Mouse (Mus musculus): Measurements from ENCODE around the gene Gas7.

Gas7 gene

DNA sequence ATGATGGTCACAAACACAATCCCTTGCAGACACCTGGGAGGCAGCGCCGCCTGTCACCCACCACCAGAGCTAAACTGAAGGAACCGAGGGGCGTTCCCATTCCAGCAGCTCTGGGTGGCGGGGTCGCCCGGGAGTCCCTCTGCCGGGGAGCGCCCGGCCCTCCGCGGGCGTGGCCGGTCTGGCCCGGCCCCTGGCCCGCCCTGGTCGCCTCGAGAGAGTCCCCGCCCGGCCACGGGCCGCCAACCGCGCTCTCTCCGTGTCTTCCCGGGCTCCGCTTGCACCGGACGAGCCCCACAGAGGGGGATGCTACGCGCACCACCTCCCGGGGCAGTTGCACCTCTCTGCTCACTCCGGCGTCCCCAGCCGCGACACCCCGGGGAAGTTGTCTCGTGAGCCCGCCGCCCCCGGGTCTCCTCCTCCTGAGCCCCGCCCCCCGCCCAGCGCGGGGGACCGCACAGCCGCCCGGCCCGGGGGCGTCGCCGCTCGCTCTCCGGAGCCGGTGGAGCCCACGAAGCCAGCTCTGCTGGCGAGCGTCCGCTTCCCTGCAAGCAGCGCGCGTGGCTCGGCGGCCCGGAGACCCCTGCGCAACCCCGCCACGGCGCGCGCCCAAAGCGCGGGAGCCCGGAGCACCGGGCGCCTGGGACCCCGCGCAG, at the start of gene Gas7:
TSS of gene Gas7 (plus strand) at position 564 of the 653 bp plus-strand sequence.
- in situ Hi-C loops (cut with MboI; ENCODE audit: low sequenced_read_pairs) = no loop called here

GRCm38 (mm10) chr11:67414346-67414940, 40.8 kb upstream of the Gas7 start:
- in situ Hi-C loops (cut with MboI; ENCODE audit: low sequenced_read_pairs) = no loop called here

- in situ Hi-C loops (cut with MboI; ENCODE audit: low sequenced_read_pairs) = no loop called here
Observed at GRCm38 (mm10) chr11:67423575-67423974, 31.7 kb upstream of the Gas7 start.

GRCm38 (mm10) chr11:67428196-67428595, 27.0 kb upstream of the Gas7 start:
- in situ Hi-C loops (cut with MboI; ENCODE audit: low sequenced_read_pairs) = no loop called here

GRCm38 (mm10) chr11:67429836-67430235, 25.4 kb upstream of the Gas7 start:
- in situ Hi-C loops (cut with MboI; ENCODE audit: low sequenced_read_pairs) = no loop called here

DNA sequence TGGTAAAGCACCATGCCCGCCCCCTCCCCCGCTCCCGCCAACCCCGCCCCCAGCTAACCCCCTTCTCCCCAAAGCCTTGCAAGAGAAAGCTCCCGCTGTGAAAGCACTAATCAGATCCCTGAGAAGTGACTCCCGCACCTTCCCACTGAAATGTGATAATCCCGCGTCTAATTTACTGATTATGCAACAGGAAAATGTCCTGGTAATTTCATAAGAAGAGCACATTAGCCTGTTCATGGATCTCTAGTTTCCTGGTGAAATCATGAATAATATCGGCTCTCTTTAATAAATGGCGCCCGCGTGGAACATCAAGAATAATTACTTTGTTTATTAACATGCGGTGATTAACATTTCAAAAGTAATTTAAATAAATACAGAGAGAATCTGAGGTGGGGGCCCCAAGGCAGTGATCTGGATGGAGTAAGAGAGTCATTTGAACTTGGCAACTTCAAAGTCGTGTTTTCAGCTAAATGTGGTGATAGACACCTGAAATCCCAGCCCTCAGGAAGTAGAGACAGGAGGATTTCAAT, 24.1 kb upstream of the Gas7 start:
- in situ Hi-C loops (cut with MboI; ENCODE audit: low sequenced_read_pairs) = no loop called here

DNA sequence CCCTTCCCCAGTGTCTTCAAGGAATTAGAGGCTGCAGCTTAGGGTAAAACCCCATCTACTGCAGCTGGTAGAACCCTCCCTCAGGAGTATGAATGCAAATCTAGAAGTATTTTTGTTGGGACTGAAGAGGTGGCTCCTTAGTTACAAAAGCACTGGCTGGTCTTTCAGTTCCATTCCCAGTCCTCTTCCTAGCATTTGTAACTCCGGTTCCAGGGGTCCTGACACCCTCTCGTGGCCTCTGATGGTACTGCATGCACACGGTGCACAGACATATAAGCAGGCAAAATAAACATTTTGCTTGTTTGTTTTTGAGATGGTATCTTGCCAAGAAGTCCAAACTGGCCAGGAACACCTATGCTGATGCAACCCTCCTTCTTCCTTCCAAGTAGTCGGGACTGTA, 23.4 kb upstream of the Gas7 start:
- in situ Hi-C loops (cut with MboI; ENCODE audit: low sequenced_read_pairs) = no loop called here

DNA sequence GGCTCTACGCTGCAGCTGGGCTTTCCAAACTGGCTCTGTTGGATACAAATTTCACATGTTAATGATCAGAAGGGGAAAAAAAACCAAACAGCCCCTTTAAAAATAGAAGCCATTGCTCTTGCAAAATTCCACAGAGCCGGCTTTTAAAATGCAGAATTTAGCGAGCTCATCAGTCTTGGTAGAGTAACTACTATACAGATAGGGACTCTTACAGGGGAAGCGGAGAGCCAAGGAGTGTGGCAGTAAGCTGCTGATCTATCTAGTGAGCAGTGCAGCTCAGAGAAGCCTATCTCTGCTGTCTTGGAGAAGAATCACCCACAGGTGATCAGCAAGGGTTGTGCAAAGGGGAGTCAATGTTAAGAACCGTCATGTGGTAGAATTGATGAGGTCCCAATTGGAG, 21.5 kb upstream of the Gas7 start:
- in situ Hi-C loops (cut with MboI; ENCODE audit: low sequenced_read_pairs) = no loop called here

DNA sequence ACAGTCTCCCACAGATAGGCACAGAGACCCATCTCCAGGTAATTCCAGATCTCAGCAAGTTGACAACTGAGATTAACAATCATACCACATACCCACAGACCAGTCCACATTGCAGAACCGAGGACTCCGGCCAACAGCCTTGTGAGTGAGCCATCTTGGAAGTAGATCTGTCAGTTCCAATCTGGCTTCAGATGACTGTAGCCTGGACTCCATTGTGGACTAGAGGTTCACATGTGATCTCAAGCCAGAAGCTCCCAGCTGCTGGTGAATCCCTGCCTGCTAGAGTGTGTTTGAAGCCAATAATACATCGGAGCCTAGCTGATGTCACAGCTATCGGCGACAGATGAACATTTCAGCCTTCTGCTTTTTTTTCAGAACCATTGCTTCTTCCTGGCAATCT, 16.5 kb upstream of the Gas7 start:
- in situ Hi-C loops (cut with MboI; ENCODE audit: low sequenced_read_pairs) = no loop called here

- in situ Hi-C loops (cut with MboI; ENCODE audit: low sequenced_read_pairs) = no loop called here
Observed at GRCm38 (mm10) chr11:67445058-67445825, 10.0 kb upstream of the Gas7 start.

DNA sequence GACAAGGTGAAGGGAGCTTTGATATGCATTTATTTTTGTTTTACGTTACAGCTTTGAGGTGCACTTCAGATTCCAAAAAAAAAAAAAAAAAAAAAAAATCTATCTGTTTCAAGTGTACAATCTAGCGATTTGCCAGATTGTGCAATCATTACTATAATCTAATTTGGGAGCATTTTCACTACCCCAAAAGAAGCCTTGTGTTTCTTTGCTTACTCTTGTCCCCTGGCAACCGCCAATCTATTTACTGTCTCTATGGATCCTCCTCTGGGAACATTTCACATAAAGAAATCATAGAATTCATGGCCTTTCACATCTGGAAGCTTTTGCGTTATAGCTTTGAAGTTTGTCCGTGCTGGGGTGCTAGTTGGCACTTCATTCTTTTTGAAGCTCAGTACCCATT, 3.7 kb upstream of the Gas7 start:
- in situ Hi-C loops (cut with MboI; ENCODE audit: low sequenced_read_pairs) = no loop called here

GRCm38 (mm10) chr11:67455527-67455981, 317 bp downstream of the Gas7 start:
- in situ Hi-C loops (cut with MboI; ENCODE audit: low sequenced_read_pairs) = no loop called here

DNA sequence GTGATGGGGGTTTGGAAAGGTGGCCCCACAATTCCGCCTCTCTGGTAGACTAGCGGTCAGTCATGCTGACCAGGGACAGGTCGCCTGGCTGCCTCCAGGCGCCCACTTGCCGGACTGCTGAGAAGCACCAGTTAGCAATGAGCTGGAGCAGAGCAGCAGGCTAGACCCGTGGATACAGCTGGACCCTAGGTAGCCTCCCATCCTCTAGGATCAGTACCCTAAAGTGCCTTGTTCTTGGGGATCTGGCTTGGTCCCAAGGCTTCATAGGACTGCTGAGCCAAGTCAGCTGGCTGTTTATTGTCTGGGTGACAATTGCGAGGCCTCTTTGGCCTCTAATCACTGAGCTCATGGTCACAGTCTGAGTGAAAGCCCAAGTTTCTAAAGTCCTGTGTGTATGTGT, 792 bp downstream of the Gas7 start:
- in situ Hi-C loops (cut with MboI; ENCODE audit: low sequenced_read_pairs) = no loop called here

DNA sequence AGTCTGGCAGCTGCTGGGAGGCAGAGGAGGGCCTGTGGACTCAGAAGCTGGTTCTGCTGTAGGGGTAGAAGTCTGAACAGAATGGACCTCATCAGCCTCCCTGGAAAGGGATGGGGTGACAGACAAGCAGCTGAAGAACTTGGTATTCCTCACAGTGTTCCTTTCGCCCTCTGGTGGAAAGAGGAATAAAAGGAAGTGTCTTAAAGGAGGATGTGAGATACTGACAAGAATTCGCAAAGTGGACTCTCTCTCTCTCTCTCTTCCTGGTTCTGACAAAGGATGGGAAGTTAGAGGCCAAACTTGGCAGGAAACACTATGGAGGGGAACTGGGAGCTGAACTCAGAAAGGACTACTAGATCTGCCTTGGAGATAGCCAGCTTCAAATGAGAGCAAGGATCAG, 2.9 kb downstream of the Gas7 start:
- in situ Hi-C loops (cut with MboI; ENCODE audit: low sequenced_read_pairs) = no loop called here

GRCm38 (mm10) chr11:67467132-67467531, 11.9 kb downstream of the Gas7 start:
- in situ Hi-C loops (cut with MboI; ENCODE audit: low sequenced_read_pairs) = no loop called here

GRCm38 (mm10) chr11:67468846-67469245, 13.6 kb downstream of the Gas7 start:
- in situ Hi-C loops (cut with MboI; ENCODE audit: low sequenced_read_pairs) = no loop called here

DNA sequence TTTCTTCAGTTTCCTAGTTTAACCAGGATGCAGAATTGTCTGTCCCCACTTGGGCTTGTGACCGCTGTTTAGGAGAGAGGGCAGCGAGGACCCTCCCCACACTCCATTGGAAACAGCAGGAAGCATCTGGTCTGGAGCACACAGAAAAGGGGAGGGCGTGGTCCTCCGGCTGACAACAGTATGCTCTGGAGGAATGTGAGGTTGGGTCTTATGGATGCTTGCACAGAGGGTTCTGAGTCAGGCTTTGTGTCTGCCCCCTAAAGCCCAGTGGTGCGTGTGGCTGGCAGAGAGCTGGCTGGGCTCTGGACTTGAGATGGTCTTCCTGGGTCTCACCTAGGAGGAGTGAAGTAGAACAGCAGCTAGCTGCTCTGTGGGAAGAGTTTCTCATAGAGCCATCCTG, 19.4 kb downstream of the Gas7 start:
- in situ Hi-C loops (cut with MboI; ENCODE audit: low sequenced_read_pairs) = no loop called here

- in situ Hi-C loops (cut with MboI; ENCODE audit: low sequenced_read_pairs) = no loop called here
Observed at GRCm38 (mm10) chr11:67479534-67479933, 24.3 kb downstream of the Gas7 start.

DNA sequence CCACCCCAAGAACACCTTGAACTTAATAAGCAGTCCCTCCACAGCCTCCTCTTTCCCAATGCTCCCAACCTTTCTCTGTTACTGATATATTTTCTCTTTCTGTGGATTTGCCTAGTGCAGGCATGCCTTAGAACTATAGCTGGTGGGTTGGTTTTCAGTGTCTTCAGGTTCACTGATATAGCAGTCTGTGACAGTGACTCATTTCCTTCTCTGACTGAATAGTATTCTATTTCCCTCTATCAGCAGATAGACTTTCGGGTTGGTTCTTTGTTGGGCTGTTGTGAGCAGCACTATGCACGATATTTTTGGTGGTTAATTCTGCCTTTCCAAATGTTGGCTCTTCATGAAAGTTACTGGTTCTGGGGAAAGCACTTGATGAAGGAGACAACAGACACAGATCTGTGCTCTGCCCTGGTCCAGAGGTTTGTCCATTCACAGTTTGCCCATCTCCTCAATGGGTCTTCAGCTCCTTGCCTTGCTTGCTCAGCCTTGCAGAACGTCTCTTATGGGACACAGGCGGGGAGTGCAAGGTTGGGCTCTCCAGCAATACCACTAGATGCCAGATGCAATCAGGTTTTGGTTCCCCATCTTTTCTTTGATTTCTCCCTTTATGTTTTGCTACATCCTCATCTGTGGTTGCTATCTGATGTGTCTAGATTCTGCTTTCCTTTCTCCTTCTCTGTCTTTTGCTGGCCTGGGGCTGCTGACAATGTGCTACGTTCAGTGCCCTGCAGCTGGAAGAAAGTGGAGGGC, 25.1 kb downstream of the Gas7 start:
- in situ Hi-C loops (cut with MboI; ENCODE audit: low sequenced_read_pairs) = no loop called here

- in situ Hi-C loops (cut with MboI; ENCODE audit: low sequenced_read_pairs) = no loop called here
Observed at GRCm38 (mm10) chr11:67481691-67482090, 26.5 kb downstream of the Gas7 start.

DNA sequence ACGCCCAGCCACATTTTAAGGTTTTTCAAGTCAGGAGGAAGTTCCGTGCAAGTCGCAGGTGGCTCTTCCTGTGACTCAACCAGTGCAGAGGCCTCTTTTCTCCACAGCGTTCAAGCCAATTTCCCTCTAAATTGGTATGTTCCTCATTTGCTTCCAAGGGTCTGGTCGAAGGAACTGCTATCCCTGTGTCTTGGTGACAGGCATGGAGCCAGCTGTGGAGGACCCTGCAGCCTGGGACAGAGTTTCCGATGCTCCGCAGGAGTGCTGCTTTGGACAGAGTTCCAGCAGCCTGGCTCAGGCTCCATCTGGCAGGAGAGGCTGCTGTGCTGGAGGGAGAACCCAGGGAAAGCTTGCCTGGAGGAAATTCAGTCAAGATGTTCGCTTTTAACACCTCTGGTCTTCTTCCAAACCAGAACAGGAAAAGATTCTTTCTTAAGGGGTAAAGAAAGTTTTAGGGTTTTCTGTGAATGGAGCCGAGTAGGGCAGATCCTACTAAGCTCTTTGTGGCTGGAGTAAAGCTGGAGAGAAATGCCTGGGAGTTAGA, 27.1 kb downstream of the Gas7 start:
- in situ Hi-C loops (cut with MboI; ENCODE audit: low sequenced_read_pairs) = no loop called here

All from CH12F3 (cell line).